In the genomic region with DNA sequence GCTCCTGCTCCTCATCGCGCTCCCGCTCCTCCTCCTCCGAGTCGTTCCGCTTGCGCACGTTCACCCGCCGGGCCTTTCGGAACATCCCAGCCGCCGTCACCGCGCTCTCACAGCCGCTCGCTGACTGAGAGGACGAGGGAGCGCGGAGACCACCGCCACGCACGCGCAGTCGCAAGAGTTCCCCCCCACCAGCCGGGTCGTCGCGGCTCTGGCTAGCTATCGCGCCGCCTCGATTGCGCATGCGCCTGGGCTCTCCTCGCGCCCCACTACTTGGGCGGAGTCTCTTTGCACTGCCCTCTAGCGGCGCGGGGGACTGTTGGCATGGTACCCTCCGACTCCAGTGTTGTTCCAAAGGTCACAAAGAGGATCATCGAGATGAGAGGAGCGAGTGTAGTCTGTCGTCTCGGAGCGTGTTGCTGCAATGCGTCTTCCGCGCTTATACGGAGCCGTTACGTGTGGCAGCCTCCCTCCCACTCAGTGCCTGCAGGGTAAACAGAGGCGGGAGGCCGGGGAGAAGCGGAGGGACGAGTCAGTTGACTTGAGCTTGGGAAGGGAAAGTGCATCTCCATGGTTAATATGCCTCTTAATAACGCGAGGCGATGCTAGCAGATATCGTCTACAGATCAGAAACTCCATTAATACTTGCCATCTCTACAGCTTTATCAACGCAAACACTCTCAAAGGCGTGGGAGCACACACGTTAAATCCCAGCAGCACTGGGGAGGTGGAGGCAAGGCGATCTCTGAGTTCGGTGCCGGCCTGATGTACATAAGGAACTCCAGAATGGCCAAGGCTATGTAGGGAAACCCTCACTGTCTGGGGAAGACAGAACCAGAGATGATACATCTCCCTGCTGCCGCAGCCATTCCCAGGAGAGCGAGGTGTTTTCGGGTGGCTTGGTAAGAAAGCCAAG, we compare ENCODE assay signal across 8 mouse cellular contexts. TPM values are rescaled to one million over a fixed set of nuclear protein-coding genes. Genes with fewer than 3 reads are reported as not detected.
DNase-seq lines count a peak whose midpoint lies in the region; ATAC-seq and TF ChIP-seq lines count a peak whose summit lies in the region.

Paxbp1 (minus strand) TSS at position 274 of the 913 bp plus-strand sequence.

- TF ChIP-seq EP300 in liver, embryonic 14.5 days (IDR thresholded peaks at IDR 0.05; ENCODE audit: low read depth): 0 out of 2 replicates have a peak, but pooled peaks have one; percentile 36
- no peak for TF ChIP-seq EP300 in stomach, postnatal 0 days (optimal IDR thresholded peaks at IDR 0.05)

- H3K4me1 ChIP-seq in forebrain, embryonic 10.5 days: peaks cover 27% of the 10 kb centered on the region
- peaks cover 15% of the 10 kb centered on the region for H3K4me1 ChIP-seq in heart, embryonic 15.5 days (replicated peaks)
- peaks cover 7 to 8% of the 10 kb centered on the region in 2 experiments; a peak in 3 of 4 replicates for H3K4me1 ChIP-seq in liver, embryonic 14.5 days (replicated peaks; ENCODE audit: control insufficient read depth in 2 of 2, insufficient read depth in 2 of 2, low read length in 1 of 2)
- peaks cover 6% of the 10 kb centered on the region for H3K4me1 ChIP-seq in neural tube, embryonic 11.5 days (ENCODE audit: control insufficient read depth, insufficient read depth, low read length)
- no peaks in the 10 kb centered on the region for H3K4me1 ChIP-seq in stomach, postnatal 0 days (replicated peaks; ENCODE audit: control insufficient read depth, insufficient read depth)

- no peaks in the 10 kb centered on the region for H3K27me3 ChIP-seq in forebrain, embryonic 10.5 days (ENCODE audit: poor library complexity, severe bottlenecking)
- H3K27me3 ChIP-seq in heart, embryonic 15.5 days: no peaks in the 10 kb centered on the region
- H3K27me3 ChIP-seq in liver, embryonic 14.5 days (ENCODE audit: control insufficient read depth, insufficient read depth, low read length): no peaks in the 10 kb centered on the region
- H3K27me3 ChIP-seq in neural tube, embryonic 11.5 days (ENCODE audit: control insufficient read depth, insufficient read depth, low read length): no peaks in the 10 kb centered on the region
- no peaks in the 10 kb centered on the region for H3K27me3 ChIP-seq in stomach, postnatal 0 days (ENCODE audit: control insufficient read depth, insufficient read depth, low read length)

- H3K9me3 ChIP-seq in forebrain, embryonic 10.5 days: no peaks in the 10 kb centered on the region
- no peaks in the 10 kb centered on the region for H3K9me3 ChIP-seq in heart, embryonic 15.5 days (replicated peaks)
- no peaks in the 10 kb centered on the region for H3K9me3 ChIP-seq in liver, embryonic 14.5 days (ENCODE audit: control insufficient read depth, low read length)
- no peaks in the 10 kb centered on the region for H3K9me3 ChIP-seq in neural tube, embryonic 11.5 days (ENCODE audit: control insufficient read depth, low read length)
- no peaks in the 10 kb centered on the region for H3K9me3 ChIP-seq in stomach, postnatal 0 days (ENCODE audit: control insufficient read depth, low read length)

- WGBS in forebrain, embryonic 10.5 days: 2% methylated on average over 70 of the region's 70 CpGs
- WGBS in heart, embryonic 15.5 days: 1% methylated on average over 68 of the region's 70 CpGs
- WGBS in liver, embryonic 14.5 days (ENCODE audit: insufficient replicate concordance): 2% methylated on average over 70 of the region's 70 CpGs
- 1% methylated on average over 59 of the region's 70 CpGs for WGBS in neural tube, embryonic 11.5 days
- WGBS in stomach, postnatal 0 days: 1% methylated on average over 65 of the region's 70 CpGs

- peak within 1 kb of the TSS; percentile 96 for H3K27ac ChIP-seq in forebrain, embryonic 10.5 days
- peak within 1 kb of the TSS; percentile 96 for H3K27ac ChIP-seq in heart, embryonic 15.5 days
- peak within 1 kb of the TSS; percentile 85 for H3K27ac ChIP-seq in liver, embryonic 14.5 days
- H3K27ac ChIP-seq in neural tube, embryonic 11.5 days (ENCODE audit: low read depth, low read length): peak within 1 kb of the TSS; percentile 95
- H3K27ac ChIP-seq in stomach, postnatal 0 days (replicated peaks): peak within 1 kb of the TSS; percentile 98

- peak; percentile 98 for DNase-seq in CD8-positive naive resting alpha-beta T cell, adult 2 months (ENCODE audit: low read depth in 2 of 2, low spot score in 2 of 2)
- DNase-seq in c-Kit-positive CD71-negative TER-119-negative erythroid progenitor cells, embryonic 14.5 days (ENCODE audit: low read depth): peak; percentile 99
- peak; percentile 99 for DNase-seq in forebrain, embryonic 10.5 days (ENCODE audit: extremely low spot score, low spot score)
- peak; percentile 97 to 98 for DNase-seq in kidney, postnatal 25 days
- DNase-seq in liver, embryonic 14.5 days (ENCODE audit: low read depth in 3 of 3, low spot score in 3 of 3): peak; percentile 93 to 98 (median 93)
- peak; percentile 100 for DNase-seq in neural tube, embryonic 11.5 days (ENCODE audit: low spot score)
- peak; percentile 98 for DNase-seq in stomach, postnatal 0 days (ENCODE audit: low spot score)

- H3K4me3 ChIP-seq in forebrain, embryonic 10.5 days: peak within 1 kb of the TSS; percentile 84
- H3K4me3 ChIP-seq in heart, embryonic 15.5 days: peak within 1 kb of the TSS; percentile 86
- peak within 1 kb of the TSS; percentile 92 to 95 for H3K4me3 ChIP-seq in liver, embryonic 14.5 days (ENCODE audit: insufficient read depth in 1 of 2, low read depth in 2 of 2, low read length in 2 of 2)
- H3K4me3 ChIP-seq in neural tube, embryonic 11.5 days (ENCODE audit: low read depth, low read length): peak within 1 kb of the TSS; percentile 77
- peak within 1 kb of the TSS; percentile 90 for H3K4me3 ChIP-seq in stomach, postnatal 0 days (ENCODE audit: low read depth, low read length)

- H3K9ac ChIP-seq in heart, embryonic 15.5 days: peak within 1 kb of the TSS; percentile 94
- peak within 1 kb of the TSS; percentile 96 for H3K9ac ChIP-seq in liver, embryonic 14.5 days (replicated peaks)
- peak within 1 kb of the TSS; percentile 98 for H3K9ac ChIP-seq in neural tube, embryonic 11.5 days (ENCODE audit: low read length)
- peak within 1 kb of the TSS; percentile 94 for H3K9ac ChIP-seq in stomach, postnatal 0 days (ENCODE audit: low read length)

- peak; percentile 100 for TF ChIP-seq CTCF in liver, embryonic 14.5 days (IDR thresholded peaks at IDR 0.05; ENCODE audit: low read depth)
- TF ChIP-seq CTCF in stomach, postnatal 0 days (IDR thresholded peaks at IDR 0.05; ENCODE audit: low read depth): peak; percentile 100

- peaks cover 26% of the 10 kb centered on the region for H3K36me3 ChIP-seq in forebrain, embryonic 10.5 days (replicated peaks)
- peaks cover 7% of the 10 kb centered on the region; the same call in 1 of the 2 replicates for H3K36me3 ChIP-seq in heart, embryonic 15.5 days
- H3K36me3 ChIP-seq in liver, embryonic 14.5 days (replicated peaks; ENCODE audit: control insufficient read depth, insufficient read depth, low read depth): peaks cover 4% of the 10 kb centered on the region; the same call in 1 of the 2 replicates
- no peaks in the 10 kb centered on the region for H3K36me3 ChIP-seq in neural tube, embryonic 11.5 days (ENCODE audit: control insufficient read depth, insufficient read depth, low read length)
- no peaks in the 10 kb centered on the region for H3K36me3 ChIP-seq in stomach, postnatal 0 days (ENCODE audit: control insufficient read depth, insufficient read depth, low read length)

- peak within 1 kb of the TSS; percentile 81 for H3K4me2 ChIP-seq in heart, embryonic 15.5 days
- H3K4me2 ChIP-seq in liver, embryonic 14.5 days (ENCODE audit: low read depth): peak within 1 kb of the TSS; percentile 94
- peak within 1 kb of the TSS; percentile 51 for H3K4me2 ChIP-seq in neural tube, embryonic 11.5 days (ENCODE audit: low read depth)
- H3K4me2 ChIP-seq in stomach, postnatal 0 days (replicated peaks; ENCODE audit: low read depth): peak within 1 kb of the TSS; percentile 86

- peak; percentile 94 for ATAC-seq in heart, embryonic 15.5 days (replicated peaks; ENCODE audit: insufficient number of reproducible peaks, insufficient read depth, low FRiP score, low read depth)
- ATAC-seq in liver, embryonic 14.5 days (ENCODE audit: insufficient read depth): peak; percentile 98
- ATAC-seq in neural tube, embryonic 11.5 days (ENCODE audit: insufficient read depth, low FRiP score, low TSS enrichment): peak; percentile 95
- peak; percentile 98 for ATAC-seq in stomach, postnatal 0 days (ENCODE audit: low FRiP score, low TSS enrichment)

RNA-seq across cellular contexts. Expression of gene Paxbp1, which starts in this region (rescaled TPM):
- polyA plus RNA-seq in forebrain, embryonic 10.5 days (2016; fragmentation: Nextera tagmentation; extraction: Ambion mirVana): 67.0 and 70.8 TPM in 2 replicates
- 36.8 and 36.9 TPM in 2 replicates for polyA plus RNA-seq in heart, embryonic 15.5 days (2015; fragmentation: Nextera tagmentation; extraction: Ambion mirVana)
- polyA plus RNA-seq in liver, embryonic 14.5 days (2012; rRNA removed): 17.4 and 25.9 TPM in 2 replicates
- 14.8 and 16.5 TPM in 2 replicates for polyA plus RNA-seq in liver, embryonic 14.5 days (2014; fragmentation: Nextera tagmentation; extraction: Ambion mirVana)
- 83.5 and 88.1 TPM in 2 replicates for polyA plus RNA-seq in neural tube, embryonic 11.5 days (2014; fragmentation: Nextera tagmentation; extraction: Ambion mirVana)
- 13.8 and 15.0 TPM in 2 replicates for polyA plus RNA-seq in stomach, postnatal 0 days (2015; fragmentation: Nextera tagmentation; extraction: Ambion mirVana)

Comparison
In these comparisons a context has a peak if more than half of its experiments do, and no peak if none do; other contexts are left out.
1. Peak in every context shown above with its lines: DNase-seq, ATAC-seq, H3K4me3 ChIP-seq and H3K27ac ChIP-seq.